Mouse (Mus musculus): ENCODE measurements at regions not wholly inside any gene's neighbourhood (a gene's known extent, or its start where the extent isn't known, plus 50 kb on each side); places are given as distances from the start of the nearest gene placed in this dataset.

DNA sequence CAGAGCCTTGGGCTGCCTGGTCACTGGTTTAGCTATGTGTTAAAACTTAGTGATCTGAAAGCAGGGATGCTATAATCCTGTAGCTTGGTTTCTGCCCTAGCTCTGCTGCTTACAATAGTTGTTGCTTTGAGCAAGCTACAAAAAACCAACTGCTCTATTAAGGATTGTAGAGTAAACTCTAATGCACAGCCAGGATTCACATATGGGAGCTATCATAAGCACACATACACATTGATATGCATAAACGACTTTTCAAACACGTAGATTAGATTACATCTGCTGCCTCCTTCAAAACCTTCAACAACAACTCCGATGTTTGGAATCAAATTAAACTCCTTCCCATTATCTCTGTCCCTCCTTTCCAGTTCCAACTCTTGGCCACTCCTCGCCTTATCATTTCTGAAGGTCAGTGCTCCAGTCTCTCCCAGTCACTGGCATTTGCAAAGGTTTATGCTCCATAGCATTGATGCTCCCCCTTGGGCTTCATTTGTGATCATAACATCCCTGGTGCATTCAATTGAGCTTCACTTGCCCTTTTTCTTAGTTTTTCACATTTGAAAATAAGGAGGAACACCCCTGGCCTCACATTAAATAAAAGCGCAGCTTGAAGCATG is 492.9 kb downstream of the Otol1 start:
- TF ChIP-seq CTCF (conservative IDR thresholded peaks at IDR 0.05; ENCODE audit: insufficient read depth, insufficient read length, low read depth, low read length), result no peak
- TF ChIP-seq POLR2A (IDR thresholded peaks at IDR 0.05; ENCODE audit: low read depth, low read length), result no peak
